Mouse (Mus musculus) neural tube, embryonic 13.5 days (tissue): ENCODE measurements around the gene Il13. TPM values are rescaled to one million over a fixed set of nuclear protein-coding genes. Genes with fewer than 3 reads are reported as not detected.

Experiments
- ATAC-seq: fragments of 200-750 bp; cut with Nextera tagmentation; 2 replicates; pipeline ENCODE4 v1.8.0; 2017; ENCODE audit warnings: low read depth, mild to moderate bottlenecking, moderate TSS enrichment, moderate library complexity
- H3K27ac ChIP-seq: fragments of 300-500 bp; sonication (generic); replicated peaks from 2 replicates; pipeline ENCODE4 v1.5.1; 2015; ENCODE audit warnings: moderate library complexity, mild to moderate bottlenecking, inconsistent platforms
- H3K27me3 ChIP-seq: fragments of 300-500 bp; sonication (generic); 2 replicates; pipeline ENCODE4 v1.6.1; 2015; ENCODE audit warnings: mild to moderate bottlenecking, inconsistent platforms
- H3K36me3 ChIP-seq: fragments of 300-500 bp; sonication (generic); 2 replicates; pipeline ENCODE4 v1.6.1; 2015; ENCODE audit warnings: mild to moderate bottlenecking, inconsistent platforms
- H3K4me1 ChIP-seq: fragments of 300-500 bp; sonication (generic); replicated peaks from 2 replicates; pipeline ENCODE4 v1.6.1; 2015; ENCODE audit warnings: inconsistent platforms
- H3K4me2 ChIP-seq: fragments of 300-500 bp; sonication (generic); 2 replicates; pipeline ENCODE4 v1.6.1; 2015; ENCODE audit warnings: inconsistent platforms, mild to moderate bottlenecking, moderate library complexity
- H3K4me3 ChIP-seq: fragments of 300-500 bp; sonication (generic); 2 replicates; pipeline ENCODE4 v1.5.1; 2015; ENCODE audit warnings: mild to moderate bottlenecking, inconsistent platforms
- H3K9ac ChIP-seq: fragments of 300-500 bp; sonication (generic); 2 replicates; pipeline ENCODE4 v1.6.1; 2015; ENCODE audit warnings: moderate library complexity, mild to moderate bottlenecking, inconsistent platforms
- H3K9me3 ChIP-seq: fragments of 300-500 bp; sonication (generic); 2 replicates; pipeline ENCODE4 v1.6.1; 2016; ENCODE audit warnings: inconsistent platforms
- WGBS: fragments of 180-500 bp; shearing (Covaris S2); methylation state at CpG from one replicate; pipeline ENCODE4 v1.1.7; 2015; 5-methylcytosine and 5-hydroxymethylcytosine counted together
- polyA plus RNA-seq: library from polyadenylated mRNA; unstranded; fragments of >200 nt; fragmentation: Nextera tagmentation; extraction: Ambion mirVana; gene quantifications from 2 replicates; pipeline ENCODE4 v1.2.1, GENCODE M21; 2015

Gene Il13
- polyA plus RNA-seq, 1 experiment from 2014 or later = not detected

DNA sequence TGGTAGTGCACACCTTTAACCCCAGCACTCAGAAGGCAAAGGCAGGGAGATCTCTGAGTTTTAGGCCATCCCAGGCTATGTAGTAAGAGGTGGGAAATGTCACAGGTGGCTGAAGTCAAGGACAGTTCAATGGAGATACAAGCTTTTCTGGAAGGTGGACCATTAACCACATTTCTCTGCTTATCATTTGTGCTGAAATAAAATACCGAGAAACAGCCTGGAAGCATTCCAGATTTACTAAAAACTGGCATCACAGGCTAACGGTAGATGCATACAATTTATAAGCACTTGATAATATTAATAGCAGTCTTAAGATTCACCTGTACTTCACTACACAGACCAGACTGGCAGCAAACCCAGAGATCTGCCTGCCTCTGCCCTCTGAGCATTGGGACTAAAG, 17.9 kb upstream of the Il13 start:
- Histone ChIP-seq H3K9me3 (no peaks in the 10 kb centered on the region), H3K9ac (no peak overlapping the region), H3K4me2 (no peak overlapping the region), H3K27ac (no peak overlapping the region), H3K4me1 (no peaks in the 10 kb centered on the region), H3K36me3 (peaks cover 34% of the 10 kb centered on the region), H3K27me3 (no peaks in the 10 kb centered on the region), H3K4me3 (no peak overlapping the region)
- no peak for ATAC-seq
- WGBS = 97% methylated on average over 2 of the region's 2 CpGs

- ATAC-seq = no peak
- H3K27me3 ChIP-seq = no peaks in the 10 kb centered on the region
- no peaks in the 10 kb centered on the region for H3K4me1 ChIP-seq
- H3K9ac ChIP-seq = no peak overlapping the region
- WGBS = 93% methylated on average over 4 of the region's 4 CpGs
- H3K9me3 ChIP-seq = no peaks in the 10 kb centered on the region
- H3K4me3 ChIP-seq = no peak overlapping the region
- H3K27ac ChIP-seq = no peak overlapping the region
- H3K4me2 ChIP-seq = no peak overlapping the region
- peaks cover 34% of the 10 kb centered on the region for H3K36me3 ChIP-seq
Measured at GRCm38 (mm10) chr11:53651441-53651840, 16.9 kb upstream of the Il13 start.

DNA sequence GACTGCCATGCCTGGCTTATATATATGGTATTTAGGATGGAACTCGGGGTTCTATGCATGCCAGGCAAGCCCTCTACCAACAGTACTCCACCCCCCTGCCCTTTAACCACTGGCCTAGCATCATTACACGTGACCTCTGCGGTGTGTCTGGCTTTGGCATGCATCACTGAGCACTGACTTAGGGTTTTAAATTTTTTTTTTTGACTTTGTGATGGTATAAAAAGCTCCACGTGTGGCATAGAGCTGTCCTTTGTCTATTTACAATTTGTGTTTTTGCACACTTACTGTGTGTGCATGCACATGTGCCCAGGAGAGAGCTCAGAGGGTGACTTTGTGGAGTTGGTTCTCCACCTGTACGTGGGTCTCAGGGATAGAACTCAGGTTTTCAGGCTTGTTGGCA, 9.5 kb upstream of the Il13 start:
- 82% methylated on average over 5 of the region's 5 CpGs for WGBS
- Histone ChIP-seq H3K4me3 (no peak overlapping the region), H3K4me2 (no peak overlapping the region)

DNA sequence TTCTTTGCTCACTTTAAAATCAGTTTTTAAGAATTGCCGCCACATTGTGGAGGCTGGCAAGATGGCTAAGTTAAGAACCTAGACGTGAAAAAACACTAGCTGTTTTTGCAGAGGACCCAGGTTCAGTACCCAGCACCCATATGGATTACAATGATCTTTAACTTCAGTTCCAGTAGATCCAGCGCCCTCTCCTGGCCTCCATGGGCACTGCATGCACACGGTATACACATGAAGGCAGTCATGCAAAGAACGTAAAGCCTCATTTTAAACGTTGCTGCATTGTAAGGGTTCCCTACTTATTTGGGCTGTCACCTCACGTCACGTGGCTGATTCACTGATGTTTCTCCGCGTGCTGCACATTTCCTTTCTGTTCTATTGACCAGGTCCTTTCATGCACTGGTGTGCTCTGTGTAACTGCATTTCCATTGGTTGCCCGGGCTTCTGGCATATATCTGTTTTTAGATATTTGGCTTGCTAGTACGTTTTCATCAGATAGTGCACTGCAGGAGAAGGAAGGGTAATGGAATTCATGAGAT, 8.3 kb upstream of the Il13 start:
- Histone ChIP-seq H3K4me1 (no peaks in the 10 kb centered on the region), H3K9me3 (no peaks in the 10 kb centered on the region), H3K4me3 (no peak overlapping the region), H3K9ac (no peak overlapping the region), H3K27ac (no peak overlapping the region), H3K36me3 (no peaks in the 10 kb centered on the region), H3K4me2 (no peak overlapping the region), H3K27me3 (peaks cover 1% of the 10 kb centered on the region)
- 76% methylated on average over 12 of the region's 12 CpGs for WGBS
- no peak for ATAC-seq

More for the DNA sequence above, 9.5 kb upstream of the Il13 start:
- Histone ChIP-seq H3K27me3 (no peaks in the 10 kb centered on the region; the same call in 1 of the 2 replicates), H3K27ac (no peak overlapping the region), H3K9ac (no peak overlapping the region), H3K9me3 (no peaks in the 10 kb centered on the region), H3K4me1 (no peaks in the 10 kb centered on the region), H3K36me3 (no peaks in the 10 kb centered on the region)
- no peak for ATAC-seq

GRCm38 (mm10) chr11:53637803-53638260, 3.3 kb upstream of the Il13 start:
- ATAC-seq = no peak
- H3K9me3 ChIP-seq = no peaks in the 10 kb centered on the region
- 80% methylated on average over 10 of the region's 10 CpGs for WGBS
- peaks cover 28% of the 10 kb centered on the region for H3K27me3 ChIP-seq
- H3K4me1 ChIP-seq = peaks cover 17% of the 10 kb centered on the region
- no peak overlapping the region for H3K27ac ChIP-seq
- H3K4me2 ChIP-seq = no peak overlapping the region
- H3K36me3 ChIP-seq = no peaks in the 10 kb centered on the region
- H3K4me3 ChIP-seq = no peak overlapping the region
- H3K9ac ChIP-seq = no peak overlapping the region

DNA sequence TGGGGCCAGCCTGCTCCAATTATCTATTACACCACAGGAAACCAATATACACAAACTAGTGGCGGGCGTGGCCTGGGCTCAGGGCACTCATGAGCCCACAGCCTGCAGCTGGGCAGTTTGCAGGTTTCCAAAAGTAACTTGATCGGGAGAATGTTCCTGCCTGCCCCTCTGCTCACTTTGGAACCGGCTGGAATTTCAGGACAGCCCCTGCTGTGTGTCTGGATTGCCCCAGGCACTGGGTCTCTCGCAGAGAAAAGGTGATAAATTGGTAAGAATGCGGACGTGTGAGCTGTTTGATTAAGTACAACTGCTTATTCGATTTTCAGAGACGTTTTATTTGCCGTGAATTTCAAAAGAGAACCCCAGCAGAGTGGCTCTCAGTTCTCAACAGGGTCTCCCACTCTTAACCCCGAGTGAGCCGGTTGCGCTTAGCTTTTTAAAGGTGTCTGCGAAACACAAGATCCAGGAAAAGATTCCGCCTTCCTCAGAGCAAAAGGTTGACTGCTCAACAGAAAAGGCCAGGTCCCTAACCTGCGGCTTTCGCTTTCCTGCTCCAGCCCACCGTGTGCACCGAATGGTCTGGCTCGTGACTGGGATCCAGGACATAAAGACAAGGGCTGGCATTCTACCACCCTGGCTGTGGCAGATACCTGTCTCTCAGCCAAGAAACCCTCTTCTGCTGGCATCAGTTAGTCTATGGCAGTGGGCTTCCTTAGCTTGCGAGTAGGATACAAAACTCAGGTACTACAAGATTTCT, 2.7 kb upstream of the Il13 start:
- no peak for ATAC-seq
- WGBS = 13% methylated on average over 21 of the region's 21 CpGs
- H3K36me3 ChIP-seq = no peaks in the 10 kb centered on the region
- H3K27ac ChIP-seq = no peak overlapping the region
- no peak overlapping the region; the same call in 1 of the 2 replicates for H3K4me2 ChIP-seq
- no peak overlapping the region for H3K4me3 ChIP-seq
- H3K4me1 ChIP-seq = peaks cover 17% of the 10 kb centered on the region
- H3K9me3 ChIP-seq = no peaks in the 10 kb centered on the region
- H3K9ac ChIP-seq = no peak overlapping the region
- peaks cover 28% of the 10 kb centered on the region for H3K27me3 ChIP-seq

DNA sequence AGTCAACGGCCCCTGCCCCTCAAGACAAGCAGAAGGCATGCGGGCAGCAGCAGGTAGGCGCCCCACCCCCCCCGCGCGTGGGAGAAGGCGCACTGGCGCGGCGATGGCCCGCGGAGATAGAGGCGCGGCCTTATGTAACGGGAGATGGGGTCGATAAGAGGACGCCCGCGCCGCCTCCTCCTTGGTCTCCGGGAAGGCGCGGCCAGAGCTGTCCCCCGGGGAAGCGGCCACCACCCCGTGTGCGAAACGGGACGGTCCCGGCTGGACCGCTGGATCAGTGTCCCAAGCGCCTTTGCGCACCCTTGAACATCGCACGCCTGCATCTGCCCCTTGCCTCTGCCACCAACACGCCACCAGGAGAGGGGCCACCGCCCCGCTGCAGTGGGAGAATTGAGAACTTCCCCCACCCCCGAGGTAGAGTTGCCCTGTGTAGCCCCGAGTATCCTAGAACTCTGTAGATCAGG, 1.7 kb upstream of the Il13 start:
- Histone ChIP-seq H3K9me3 (no peaks in the 10 kb centered on the region), H3K4me1 (peaks cover 17% of the 10 kb centered on the region), H3K4me2 (peak overlapping the region; percentile 67), H3K4me3 (peak overlapping the region; percentile 38), H3K27me3 (peaks cover 28% of the 10 kb centered on the region), H3K9ac (peak overlapping the region; percentile 58), H3K36me3 (no peaks in the 10 kb centered on the region), H3K27ac (no peak overlapping the region)
- 1% methylated on average over 39 of the region's 40 CpGs for WGBS
- no peak for ATAC-seq

DNA sequence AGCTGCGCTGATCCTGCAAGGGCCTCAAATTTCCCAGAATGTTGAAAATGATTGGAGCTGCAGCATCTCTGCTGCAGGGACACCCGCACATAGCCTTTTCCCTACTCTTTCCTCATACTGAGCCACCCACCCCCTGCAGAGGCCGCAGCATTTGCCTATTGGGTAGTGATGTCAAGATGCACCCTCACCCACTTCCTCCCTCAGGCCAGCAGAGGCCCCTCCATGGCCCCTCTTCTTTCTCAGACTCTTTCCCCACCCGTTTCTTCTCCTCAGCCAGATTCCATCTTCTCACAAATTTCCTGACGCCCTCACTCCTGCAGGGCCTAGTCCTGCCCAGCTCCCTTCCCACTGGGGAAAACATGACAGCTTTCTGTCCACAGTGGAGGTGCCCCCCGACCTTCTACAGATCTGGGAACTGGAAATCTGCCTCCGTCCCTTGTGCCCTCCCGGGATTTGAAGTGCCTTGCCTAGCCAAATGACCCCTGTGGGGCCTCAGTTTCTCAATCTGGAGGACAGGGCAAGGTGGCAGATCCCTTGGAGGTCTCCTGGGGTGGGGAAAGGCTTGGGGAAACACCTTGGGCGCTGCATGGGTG, 1.2 kb upstream of the Il13 start:
- Histone ChIP-seq H3K4me1 (peaks cover 17% of the 10 kb centered on the region), H3K27me3 (peaks cover 28% of the 10 kb centered on the region), H3K9me3 (no peaks in the 10 kb centered on the region), H3K4me3 (peak overlapping the region; percentile 38), H3K36me3 (no peaks in the 10 kb centered on the region), H3K27ac (no peak overlapping the region), H3K4me2 (peak overlapping the region; percentile 67), H3K9ac (peak overlapping the region; percentile 58)
- ATAC-seq = no peak
- WGBS = 43% methylated on average over 9 of the region's 9 CpGs

- H3K4me2 ChIP-seq = no peak overlapping the region
- H3K4me1 ChIP-seq = peaks cover 17% of the 10 kb centered on the region
- 91% methylated on average over 7 of the region's 7 CpGs for WGBS
- no peaks in the 10 kb centered on the region for H3K9me3 ChIP-seq
- H3K9ac ChIP-seq = no peak overlapping the region
- peaks cover 28% of the 10 kb centered on the region for H3K27me3 ChIP-seq
- no peak overlapping the region for H3K4me3 ChIP-seq
- no peak for ATAC-seq
- no peaks in the 10 kb centered on the region for H3K36me3 ChIP-seq
- no peak overlapping the region for H3K27ac ChIP-seq
Measured at GRCm38 (mm10) chr11:53633644-53634043, 858 bp downstream of the Il13 start.

- Histone ChIP-seq H3K4me3 (no peak overlapping the region), H3K27me3 (peaks cover 21% of the 10 kb centered on the region), H3K9ac (no peak overlapping the region), H3K36me3 (no peaks in the 10 kb centered on the region), H3K9me3 (no peaks in the 10 kb centered on the region), H3K27ac (no peak overlapping the region), H3K4me1 (peaks cover 14% of the 10 kb centered on the region), H3K4me2 (no peak overlapping the region)
- ATAC-seq = no peak
- 71% methylated on average over 14 of the region's 14 CpGs for WGBS
Measured at GRCm38 (mm10) chr11:53632122-53632733, 2.3 kb downstream of the Il13 start.

GRCm38 (mm10) chr11:53627859-53628258, 6.6 kb downstream of the Il13 start:
- no peaks in the 10 kb centered on the region for H3K27me3 ChIP-seq
- no peak overlapping the region for H3K4me3 ChIP-seq
- no peak overlapping the region for H3K27ac ChIP-seq
- 14% methylated on average over 1 of the region's 1 CpGs for WGBS
- no peak overlapping the region for H3K9ac ChIP-seq
- H3K4me1 ChIP-seq = no peaks in the 10 kb centered on the region
- peak; percentile 76; the same call in 1 of the 2 replicates for ATAC-seq
- H3K9me3 ChIP-seq = no peaks in the 10 kb centered on the region
- no peaks in the 10 kb centered on the region for H3K36me3 ChIP-seq
- no peak overlapping the region for H3K4me2 ChIP-seq

GRCm38 (mm10) chr11:53626802-53627373, 7.6 kb downstream of the Il13 start:
- no peaks in the 10 kb centered on the region for H3K9me3 ChIP-seq
- no peak overlapping the region for H3K27ac ChIP-seq
- no peak overlapping the region for H3K4me2 ChIP-seq
- 73% methylated on average over 17 of the region's 17 CpGs for WGBS
- no peak for ATAC-seq
- no peaks in the 10 kb centered on the region for H3K4me1 ChIP-seq
- H3K4me3 ChIP-seq = no peak overlapping the region
- no peaks in the 10 kb centered on the region for H3K36me3 ChIP-seq
- no peak overlapping the region for H3K9ac ChIP-seq
- H3K27me3 ChIP-seq = no peaks in the 10 kb centered on the region
